Mouse (Mus musculus) intestine, embryonic 14.5 days (tissue): ENCODE results near the gene Best3. TPM values are rescaled to one million over a fixed set of nuclear protein-coding genes. Genes with fewer than 3 reads are reported as not detected.

Experiments used
- ATAC-seq: fragments of 200-750 bp; cut with Nextera tagmentation; replicated peaks from 2 replicates; pipeline ENCODE4 v1.8.0; 2017; ENCODE audit warnings: low read depth, moderate number of reproducible peaks, moderate TSS enrichment, moderate library complexity; ENCODE audit not compliant: low FRiP score, low TSS enrichment
- DNase-seq: peaks from one replicate; pipeline ENCODE4 v3.0.0-alpha.2; 2018; ENCODE audit warnings: low spot score
- H3K27ac ChIP-seq: fragments of 300-500 bp; sonication (generic); 2 replicates; pipeline ENCODE4 v1.5.1; 2014; ENCODE audit warnings: low read depth, mild to moderate bottlenecking, control low read depth
- H3K27me3 ChIP-seq: fragments of 300-500 bp; sonication (generic); replicated peaks from 2 replicates; pipeline ENCODE4 v1.6.1; 2014; ENCODE audit warnings: low read length, control low read depth; ENCODE audit not compliant: control insufficient read depth, insufficient read depth
- H3K36me3 ChIP-seq: fragments of 300-500 bp; sonication (generic); 2 replicates; pipeline ENCODE4 v1.6.1; 2014; ENCODE audit warnings: low read length, control low read depth; ENCODE audit not compliant: control insufficient read depth, insufficient read depth
- H3K4me1 ChIP-seq: fragments of 300-500 bp; sonication (generic); replicated peaks from 2 replicates; pipeline ENCODE4 v1.6.1; 2014; ENCODE audit warnings: low read length, control low read depth, mixed read lengths; ENCODE audit not compliant: control insufficient read depth, insufficient read depth
- H3K4me2 ChIP-seq: fragments of 300-500 bp; sonication (generic); 2 replicates; pipeline ENCODE4 v1.6.1; 2014; ENCODE audit warnings: low read length
- H3K4me3 ChIP-seq: fragments of 300-500 bp; sonication (generic); 2 replicates; pipeline ENCODE4 v1.5.1; 2014; ENCODE audit warnings: low read depth, low read length, control low read depth, mixed read lengths
- H3K9ac ChIP-seq: fragments of 300-500 bp; sonication (generic); 2 replicates; pipeline ENCODE4 v1.6.1; 2014; ENCODE audit warnings: mild to moderate bottlenecking, low read length
- H3K9me3 ChIP-seq: fragments of 300-500 bp; sonication (generic); 2 replicates; pipeline ENCODE4 v1.6.1; 2016; ENCODE audit warnings: low read length, control low read depth; ENCODE audit not compliant: control insufficient read depth
- WGBS: fragments of 180-500 bp; shearing (Covaris S2); extraction: QIAGEN DNeasy Blood & Tissue Kit; methylation state at CpG from one replicate; pipeline ENCODE4 v1.1.7; 2014; 5-methylcytosine and 5-hydroxymethylcytosine counted together
- polyA plus RNA-seq: library from polyadenylated mRNA; unstranded; fragments of >200 nt; fragmentation: Nextera tagmentation; extraction: Ambion mirVana; gene quantifications from 2 replicates; pipeline ENCODE4 v1.2.1, GENCODE M21; 2014

The Best3 gene
- 0.07 TPM in 1 of 2 replicates, not detected in the other for polyA plus RNA-seq

GRCm38 (mm10) chr10:116986264-116987082 lies at the start of gene Best3:
Gene Best3, plus strand, starts transcription at chr10:116986314.
- WGBS = 43% methylated on average over 21 of the region's 21 CpGs
- no peak for ATAC-seq
- H3K9ac ChIP-seq = no peak within 1 kb of the TSS

GRCm38 (mm10) chr10:116943025-116943424 lies 43.1 kb upstream of the Best3 start:
- ATAC-seq (no peak), DNase-seq (peak; percentile 61)
- H3K4me2 ChIP-seq = no peak overlapping the region
- H3K9ac ChIP-seq = no peak overlapping the region
- WGBS = 91% methylated on average over 6 of the region's 6 CpGs
- H3K36me3 ChIP-seq = peaks cover 12% of the 10 kb centered on the region
- no peaks in the 10 kb centered on the region for H3K4me1 ChIP-seq
- H3K27me3 ChIP-seq = no peaks in the 10 kb centered on the region
- 0 out of 2 replicates have a peak, but pooled peaks cover 3% of the 10 kb centered on the region for H3K9me3 ChIP-seq
- no peak overlapping the region for H3K27ac ChIP-seq
- H3K4me3 ChIP-seq = no peak overlapping the region

More at GRCm38 (mm10) chr10:116986264-116987082, at the start of gene Best3:
- Histone ChIP-seq H3K4me3 (no peak within 1 kb of the TSS), H3K4me2 (no peak within 1 kb of the TSS), H3K27ac (no peak within 1 kb of the TSS), H3K4me1 (no peaks in the 10 kb centered on the region; the same call in 1 of the 2 replicates), H3K36me3 (no peaks in the 10 kb centered on the region), H3K9me3 (no peaks in the 10 kb centered on the region), H3K27me3 (no peaks in the 10 kb centered on the region)
- DNase-seq = no peak

- 78% methylated on average over 3 of the region's 3 CpGs for WGBS
- peaks cover under 1% of the 10 kb centered on the region; the same call in 1 of the 2 replicates for H3K36me3 ChIP-seq
- no peak overlapping the region for H3K27ac ChIP-seq
- H3K9ac ChIP-seq = no peak overlapping the region
- DNase-seq = no peak
- peaks cover 5% of the 10 kb centered on the region for H3K4me1 ChIP-seq
- H3K27me3 ChIP-seq = no peaks in the 10 kb centered on the region
- no peak overlapping the region for H3K4me2 ChIP-seq
- no peak for ATAC-seq
- 0 out of 2 replicates have a peak, but pooled peaks cover 3% of the 10 kb centered on the region for H3K9me3 ChIP-seq
- no peak overlapping the region for H3K4me3 ChIP-seq
These were observed 42.0 kb upstream of the Best3 start for GRCm38 (mm10) chr10:116944144-116944543.

- Histone ChIP-seq H3K9ac (no peak overlapping the region), H3K27me3 (no peaks in the 10 kb centered on the region), H3K4me3 (no peak overlapping the region), H3K4me1 (peaks cover 6% of the 10 kb centered on the region), H3K36me3 (no peaks in the 10 kb centered on the region), H3K4me2 (no peak overlapping the region), H3K9me3 (0 out of 2 replicates have a peak, but pooled peaks cover 3% of the 10 kb centered on the region), H3K27ac (no peak overlapping the region)
- 64% methylated on average over 10 of the region's 10 CpGs for WGBS
- DNase-seq (no peak), ATAC-seq (no peak)
These were observed 41.2 kb upstream of the Best3 start for GRCm38 (mm10) chr10:116944940-116945339.

- no peak for DNase-seq
- H3K9me3 ChIP-seq = no peaks in the 10 kb centered on the region
- peak overlapping the region; percentile 67 for H3K4me3 ChIP-seq
- no peak for ATAC-seq
- WGBS = 71% methylated on average over 9 of the region's 9 CpGs
- H3K36me3 ChIP-seq = no peaks in the 10 kb centered on the region
- H3K9ac ChIP-seq = no peak overlapping the region
- H3K4me1 ChIP-seq = peaks cover 6% of the 10 kb centered on the region
- peak overlapping the region; percentile 60 for H3K4me2 ChIP-seq
- H3K27ac ChIP-seq = no peak overlapping the region
- no peaks in the 10 kb centered on the region for H3K27me3 ChIP-seq
These were observed 37.7 kb upstream of the Best3 start for GRCm38 (mm10) chr10:116948414-116948813.

GRCm38 (mm10) chr10:116949111-116950008 lies 36.8 kb upstream of the Best3 start:
- Histone ChIP-seq H3K9ac (peak overlapping the region; percentile 65), H3K27me3 (no peaks in the 10 kb centered on the region), H3K27ac (peak overlapping the region; percentile 71), H3K4me1 (peaks cover 6% of the 10 kb centered on the region), H3K4me2 (peak overlapping the region; percentile 60), H3K4me3 (peak overlapping the region; percentile 67), H3K9me3 (no peaks in the 10 kb centered on the region), H3K36me3 (no peaks in the 10 kb centered on the region)
- DNase-seq = peak; percentile 69
- WGBS = 3% methylated on average over 43 of the region's 44 CpGs
- ATAC-seq = peak; percentile 12

GRCm38 (mm10) chr10:116950009-116950769 lies 35.9 kb upstream of the Best3 start, which contains the start of gene Rab3ip:
Gene Rab3ip, minus strand, starts transcription at chr10:116950769.
- Histone ChIP-seq H3K4me1 (peaks cover 6% of the 10 kb centered on the region), H3K4me3 (peak within 1 kb of the TSS; percentile 67), H3K27ac (peak within 1 kb of the TSS; percentile 71), H3K9me3 (no peaks in the 10 kb centered on the region), H3K27me3 (no peaks in the 10 kb centered on the region), H3K36me3 (no peaks in the 10 kb centered on the region), H3K4me2 (peak within 1 kb of the TSS; percentile 60), H3K9ac (peak within 1 kb of the TSS; percentile 65)
- DNase-seq (peak; percentile 98), ATAC-seq (peak; percentile 86)
- WGBS = under 1% methylated on average over 87 of the region's 103 CpGs

GRCm38 (mm10) chr10:116950886-116951285 lies 35.2 kb upstream of the Best3 start:
- ATAC-seq (no peak), DNase-seq (no peak)
- peak overlapping the region; percentile 60 for H3K4me2 ChIP-seq
- H3K9ac ChIP-seq = no peak overlapping the region
- WGBS = 22% methylated on average over 5 of the region's 5 CpGs
- H3K36me3 ChIP-seq = no peaks in the 10 kb centered on the region
- no peak overlapping the region for H3K27ac ChIP-seq
- 0 out of 2 replicates have a peak, but pooled peaks cover 2% of the 10 kb centered on the region for H3K9me3 ChIP-seq
- peak overlapping the region; percentile 67 for H3K4me3 ChIP-seq
- H3K27me3 ChIP-seq = no peaks in the 10 kb centered on the region
- peaks cover 6% of the 10 kb centered on the region for H3K4me1 ChIP-seq
